Mouse (Mus musculus) lung, postnatal 0 days (tissue): ENCODE results near the gene Ahnak.

Experiments
- CTCF ChIP-seq: IDR thresholded peaks from 2 replicates; pipeline ENCODE4 v1.5.1; 2016; ENCODE audit warnings: antibody characterized with exemption, mild to moderate bottlenecking
- EP300 ChIP-seq: IDR thresholded peaks from 2 replicates; pipeline ENCODE4 v1.6.1; 2016; ENCODE audit warnings: antibody characterized with exemption, mild to moderate bottlenecking, control low read depth

DNA sequence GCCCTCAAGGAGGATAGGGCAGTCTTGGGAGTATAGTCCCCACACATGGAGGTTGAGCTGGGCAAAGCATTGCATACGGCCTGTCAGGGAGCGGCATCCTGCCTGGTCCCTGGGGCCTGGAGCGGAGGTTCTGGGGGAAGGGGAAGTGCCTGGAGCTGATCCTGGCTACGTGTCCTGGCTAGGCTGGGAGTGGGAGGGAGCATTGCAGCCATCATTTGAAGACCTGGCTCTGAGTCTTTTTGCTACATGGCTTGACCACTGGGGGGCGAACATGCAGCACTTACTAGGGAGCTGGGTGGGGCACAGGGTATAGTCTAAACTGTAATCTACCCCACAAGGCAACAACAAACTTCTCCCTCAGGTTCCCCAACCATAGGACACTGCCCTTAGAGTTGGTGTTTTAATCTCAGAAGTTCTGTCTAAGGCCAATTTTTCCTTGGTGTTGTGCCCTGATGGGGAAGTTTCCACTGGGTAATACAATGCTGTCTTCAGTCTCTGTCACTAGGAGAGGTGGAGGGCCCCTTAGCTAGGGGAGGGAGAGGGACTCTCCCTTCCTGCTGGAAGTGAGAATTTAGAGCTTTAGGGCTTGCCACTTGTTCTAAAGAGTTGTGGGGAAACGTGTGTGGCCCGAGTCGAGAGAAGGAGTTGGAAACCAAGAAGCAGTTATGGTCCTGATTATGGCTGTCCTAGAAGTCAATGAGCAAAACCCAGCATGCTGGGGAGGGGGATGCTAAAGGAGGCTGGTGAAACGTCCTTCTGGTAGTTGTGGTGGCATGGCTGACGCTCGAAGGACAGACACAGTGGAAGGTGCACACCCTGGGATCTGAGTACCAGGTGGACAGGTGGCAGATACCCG, 3.9 kb downstream of the Ahnak start:
- TF ChIP-seq CTCF, result peak; percentile 88
- TF ChIP-seq EP300, result peak; percentile 46; the same call in 1 of the 2 replicates
